Mouse (Mus musculus): ENCODE results near the gene Vcl.

Vcl gene

DNA sequence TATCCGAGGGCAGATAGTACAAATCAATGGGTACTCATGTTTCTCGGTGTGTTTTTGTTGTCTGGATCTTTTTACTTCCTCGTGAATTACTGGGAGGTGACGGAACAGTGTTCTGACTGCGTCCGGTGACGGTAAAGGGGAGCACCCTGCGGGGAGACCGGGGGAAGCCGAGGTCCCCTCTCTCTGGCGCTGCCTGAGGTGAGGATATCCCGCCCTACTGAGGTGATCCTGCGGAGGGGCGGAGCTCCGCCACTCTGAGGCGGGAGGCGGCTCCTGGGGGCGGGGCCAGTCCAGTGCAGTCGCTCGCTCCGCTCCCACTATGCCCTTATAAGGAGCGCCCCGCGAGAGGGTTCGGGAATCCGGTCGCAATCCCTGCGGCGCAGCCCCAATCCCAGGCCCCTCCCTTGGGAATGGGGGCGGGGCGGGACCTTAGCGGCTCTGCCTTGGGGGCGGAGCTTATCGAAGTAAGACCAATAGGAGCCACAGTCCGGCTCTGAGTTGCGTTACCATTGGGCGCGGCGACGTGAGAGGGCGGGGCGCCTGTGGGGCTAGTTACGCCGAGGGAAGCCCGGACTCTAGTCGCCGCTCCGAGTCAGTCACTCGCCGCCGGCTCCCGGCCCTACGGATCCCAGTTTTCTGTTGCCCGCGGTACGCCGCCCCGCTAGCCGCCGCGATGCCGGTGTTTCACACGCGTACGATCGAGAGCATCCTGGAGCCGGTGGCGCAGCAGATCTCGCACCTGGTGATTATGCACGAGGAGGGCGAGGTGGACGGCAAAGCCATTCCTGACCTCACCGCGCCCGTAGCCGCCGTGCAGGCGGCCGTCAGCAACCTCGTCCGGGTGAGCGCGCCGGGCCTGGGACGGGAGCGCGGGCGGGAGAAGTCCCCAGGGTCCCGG is at the start of gene Vcl:
Gene Vcl (plus strand): TSS at position 551 of the 898 bp plus-strand sequence.
- peak; percentile 93 for DNase-seq (ENCODE audit: low read depth, low spot score)

GRCm38 (mm10) chr14:20884691-20885090 is 44.5 kb upstream of the Vcl start:
- DNase-seq (ENCODE audit: low read depth, low spot score) = no peak

DNA sequence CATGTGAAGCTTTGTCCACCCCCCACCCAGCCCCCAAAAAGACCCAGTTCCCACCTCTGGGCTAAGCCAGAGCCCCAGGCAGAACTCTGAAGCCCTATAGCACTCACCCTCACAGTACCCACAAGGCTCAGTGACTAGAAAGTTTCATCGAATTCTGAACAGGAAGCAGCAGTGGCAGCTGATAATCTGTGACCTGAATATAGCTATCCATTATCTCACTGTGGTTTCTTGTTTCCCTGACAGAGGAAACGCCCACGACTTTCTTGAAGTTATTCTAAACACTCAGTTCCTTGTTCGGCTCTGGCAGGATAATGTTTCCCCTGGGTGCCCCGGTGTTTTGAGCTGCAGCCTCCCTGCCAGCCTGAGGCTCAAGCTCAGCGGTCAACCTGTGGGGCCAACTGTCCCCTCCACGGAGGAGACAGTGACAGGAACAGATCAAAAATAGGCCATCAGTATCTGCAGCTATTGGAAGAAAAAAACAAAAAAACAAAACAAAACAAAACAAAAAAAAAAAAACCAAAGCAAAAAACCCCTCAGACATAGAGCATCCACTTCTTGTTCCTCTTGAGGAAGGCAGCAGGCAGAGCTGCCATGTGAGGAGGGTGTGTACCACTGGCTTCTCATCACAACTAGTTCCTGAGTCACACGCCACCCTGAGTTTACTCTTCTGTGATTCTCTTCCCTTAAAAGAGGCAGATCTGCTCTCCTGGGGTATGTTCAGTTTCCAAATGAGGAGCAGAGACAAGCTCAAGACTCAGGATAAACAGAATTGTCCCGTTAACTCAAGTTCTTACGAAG is 43.9 kb upstream of the Vcl start:
- peak; percentile 83 for DNase-seq (ENCODE audit: low read depth, low spot score)

DNA sequence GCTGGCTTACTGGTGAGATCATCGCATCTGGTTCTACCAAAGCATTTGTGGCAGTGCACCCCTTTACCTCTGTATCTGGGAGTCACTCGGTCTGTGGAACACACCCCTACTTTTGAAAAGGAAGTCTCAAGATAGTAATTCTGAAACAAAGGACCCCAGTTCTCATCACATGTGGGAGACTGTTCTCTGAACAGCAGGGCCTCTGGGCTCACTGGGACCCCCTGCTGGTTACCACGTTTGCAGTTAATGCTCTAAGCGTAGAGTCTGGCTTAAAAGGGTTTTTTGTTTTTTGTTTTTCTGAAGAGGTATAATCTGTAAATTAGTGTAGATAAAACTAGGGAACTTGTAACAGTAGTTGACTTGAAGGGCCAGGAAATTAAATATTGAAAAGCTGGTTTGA is 42.9 kb upstream of the Vcl start:
- DNase-seq (ENCODE audit: low read depth, low spot score) = peak; percentile 78

DNA sequence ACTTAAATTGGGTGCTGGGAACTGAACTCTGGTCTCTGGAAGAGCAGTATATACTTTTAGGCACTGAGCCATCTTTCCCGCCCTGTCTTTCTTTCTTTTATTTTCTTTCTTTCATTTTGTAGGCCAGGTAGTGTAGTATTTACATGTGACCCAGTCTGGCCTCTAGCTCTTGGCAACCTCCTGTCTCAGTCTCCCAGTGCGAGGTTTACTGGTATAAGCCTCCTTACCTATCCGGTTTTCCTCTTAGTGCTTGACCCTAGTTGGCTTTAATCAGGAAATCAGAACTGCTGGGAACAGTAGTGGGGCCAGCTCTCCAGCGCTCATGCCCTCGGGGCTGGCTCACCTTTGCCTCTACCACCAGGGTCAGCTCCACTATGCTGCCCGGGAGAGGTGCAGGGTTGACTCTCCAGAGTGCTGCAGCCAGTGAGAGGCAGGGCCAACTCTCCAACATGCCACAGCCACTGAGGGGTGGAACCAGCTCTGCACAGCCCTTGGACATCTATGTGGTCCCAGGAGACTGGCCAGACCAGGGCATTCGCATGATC is 41.6 kb upstream of the Vcl start:
- no peak for DNase-seq (ENCODE audit: low read depth, low spot score)

- no peak for DNase-seq (ENCODE audit: low read depth, low spot score)
Observed at GRCm38 (mm10) chr14:20891941-20892402, 37.2 kb upstream of the Vcl start.

- no peak for DNase-seq (ENCODE audit: low read depth, low spot score)
Observed at GRCm38 (mm10) chr14:20893815-20894214, 35.4 kb upstream of the Vcl start.

DNA sequence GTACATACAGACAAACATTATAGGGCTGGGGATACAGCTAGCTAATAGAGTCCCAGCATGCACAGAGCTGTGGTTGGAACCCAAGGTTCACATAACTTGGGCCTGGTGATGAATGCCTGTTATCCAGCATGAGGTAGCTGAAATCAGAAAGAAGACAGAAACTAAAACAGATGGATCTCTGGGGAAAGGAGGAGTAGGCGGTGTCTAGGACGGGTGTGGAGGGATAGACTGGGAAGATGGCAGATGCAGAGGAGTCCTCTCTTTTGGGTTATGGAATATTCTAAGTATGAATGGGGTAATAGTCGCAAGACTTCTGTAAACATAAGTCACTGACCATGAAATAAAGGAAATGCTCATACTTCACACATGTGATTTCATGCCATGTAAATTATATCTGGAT is 27.9 kb upstream of the Vcl start:
- no peak for DNase-seq (ENCODE audit: low read depth, low spot score)

DNA sequence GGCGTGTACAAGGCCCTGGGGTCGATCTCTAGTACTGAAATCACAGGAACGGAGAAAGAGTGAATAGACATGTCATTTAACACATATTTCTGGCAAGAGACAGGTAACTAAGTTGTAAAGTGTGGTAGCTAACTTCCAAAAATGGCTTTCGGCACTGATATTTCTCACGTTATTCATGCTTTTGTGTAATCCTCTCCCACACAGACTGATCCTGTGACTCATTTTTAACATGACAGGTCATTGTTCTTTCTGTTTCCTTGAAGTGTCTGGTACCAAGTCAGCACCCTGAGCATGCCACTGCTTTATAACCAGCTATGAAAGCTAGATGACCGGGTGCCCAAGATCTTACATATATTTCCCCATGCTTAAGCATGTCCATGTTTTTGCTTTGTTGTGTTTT is 26.1 kb upstream of the Vcl start:
- DNase-seq (ENCODE audit: low read depth, low spot score) = no peak

- DNase-seq (ENCODE audit: low read depth, low spot score) = no peak
Observed at GRCm38 (mm10) chr14:20911811-20912210, 17.4 kb upstream of the Vcl start.

DNA sequence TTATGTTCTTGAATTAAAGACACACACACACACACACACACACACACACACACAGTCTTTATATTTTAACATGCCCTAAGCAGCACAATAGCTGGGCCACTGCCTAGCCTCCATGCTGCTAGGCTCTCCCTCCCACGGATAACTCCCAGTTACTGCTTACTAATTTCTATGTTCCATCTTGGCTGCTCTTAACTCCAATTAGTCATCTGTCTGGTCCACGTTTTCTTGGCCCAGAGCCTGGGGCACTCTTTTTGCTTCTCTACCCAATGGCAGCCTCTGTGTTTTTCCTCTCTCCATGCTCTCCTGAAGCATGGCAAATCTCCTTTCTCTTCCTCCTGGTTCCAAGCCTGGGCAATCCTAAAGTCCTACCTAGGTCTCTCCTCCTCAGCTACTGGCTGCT is 14.8 kb upstream of the Vcl start:
- no peak for DNase-seq (ENCODE audit: low read depth, low spot score)

GRCm38 (mm10) chr14:20916625-20917612 is 12.3 kb upstream of the Vcl start:
- no peak for DNase-seq (ENCODE audit: low read depth, low spot score)

DNA sequence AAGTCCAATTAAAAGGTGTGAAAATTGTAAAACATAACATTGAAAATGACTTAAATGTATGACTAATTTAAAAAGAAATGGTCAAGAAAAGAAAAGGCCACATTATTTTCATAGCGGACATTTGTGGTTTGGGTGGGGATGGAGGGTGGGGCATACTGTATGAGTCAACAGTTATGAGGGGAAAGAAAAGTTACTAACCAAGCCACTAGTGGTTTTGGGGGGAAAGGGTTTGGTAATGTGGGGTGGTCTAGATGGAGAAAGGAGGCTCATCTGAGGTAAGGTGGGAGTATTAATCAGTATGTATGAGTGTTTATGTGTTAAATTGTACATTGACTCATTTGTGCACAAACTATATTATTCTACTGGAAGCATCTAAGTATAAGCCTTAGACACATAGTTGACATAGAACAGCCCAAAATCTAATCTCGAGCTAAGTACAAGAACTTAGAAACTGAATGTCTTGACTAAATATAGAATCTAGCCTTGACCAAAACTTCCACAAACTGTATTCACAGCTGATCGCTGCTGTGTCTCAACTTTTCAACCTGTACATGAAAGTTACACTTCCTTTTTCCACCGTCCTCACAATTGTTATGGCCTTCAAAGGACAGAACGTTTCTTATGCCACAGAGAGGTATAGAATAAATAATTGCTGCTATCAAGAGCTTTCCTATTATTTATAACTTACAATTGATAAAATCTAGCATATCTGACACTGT is 5.0 kb upstream of the Vcl start:
- no peak for DNase-seq (ENCODE audit: low read depth, low spot score)

DNA sequence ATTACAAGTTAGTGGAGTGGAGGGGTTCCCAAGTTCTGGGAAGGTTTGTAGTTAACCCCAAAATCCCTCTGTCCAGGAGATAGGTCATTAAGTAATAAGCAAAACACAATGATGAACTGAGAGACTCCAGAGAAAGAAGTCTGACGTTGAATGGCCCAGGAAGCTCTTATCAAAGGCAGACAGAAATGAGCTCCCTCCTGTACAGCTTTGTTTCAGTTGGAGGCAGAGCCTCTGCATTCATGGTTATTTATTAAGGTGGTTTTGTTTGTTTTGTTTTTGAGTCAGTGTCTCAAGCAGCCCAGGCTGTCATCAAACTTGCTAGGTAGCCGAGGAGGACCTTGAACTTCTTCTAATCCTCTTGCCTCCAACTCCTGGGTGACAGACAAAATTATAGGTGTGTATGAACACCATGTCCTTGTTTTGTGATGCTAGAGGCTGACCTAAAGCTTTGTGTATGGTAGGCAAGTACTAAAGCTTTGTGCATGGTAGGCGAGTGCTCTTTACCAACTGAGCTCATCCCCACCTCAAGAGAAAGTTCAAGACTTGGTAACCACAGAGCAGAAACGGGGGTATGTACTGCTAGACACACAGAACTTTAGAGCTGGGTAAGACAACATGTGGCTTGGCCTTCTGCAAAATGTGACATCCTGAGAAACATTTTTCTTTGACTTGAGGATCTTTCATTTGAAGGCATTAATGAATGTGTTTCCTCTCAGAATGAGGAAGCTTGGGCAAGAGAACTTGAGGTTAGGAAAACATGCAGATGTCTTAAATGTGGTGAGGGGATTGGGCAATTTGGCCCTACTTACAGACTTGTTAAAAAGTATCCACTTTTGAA is 1.5 kb upstream of the Vcl start:
- DNase-seq (ENCODE audit: low read depth, low spot score) = peak; percentile 8

DNA sequence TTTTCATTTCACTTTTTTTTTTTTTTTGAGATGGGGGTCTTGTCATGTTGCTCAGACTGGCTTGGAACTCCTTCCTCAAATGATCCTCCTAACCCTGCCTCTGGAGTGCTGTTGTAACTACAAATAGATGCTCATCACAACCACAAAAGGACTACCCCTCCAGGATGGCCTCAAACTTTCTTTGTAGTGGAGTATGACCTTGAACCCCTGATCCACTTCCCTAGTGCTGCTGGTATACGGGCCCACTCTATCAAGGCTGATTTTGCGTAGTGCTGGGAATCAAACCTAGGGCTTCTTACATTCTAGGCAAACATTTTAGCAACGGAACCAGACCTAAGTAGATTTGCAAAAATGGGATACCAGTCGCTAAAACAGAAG is 901 bp upstream of the Vcl start:
- DNase-seq (ENCODE audit: low read depth, low spot score) = no peak

- peak; percentile 60 for DNase-seq (ENCODE audit: low read depth, low spot score)
Observed at GRCm38 (mm10) chr14:20929814-20930434, 726 bp downstream of the Vcl start.

- DNase-seq (ENCODE audit: low read depth, low spot score) = no peak
Observed at GRCm38 (mm10) chr14:20930481-20931391, 1.5 kb downstream of the Vcl start.

DNA sequence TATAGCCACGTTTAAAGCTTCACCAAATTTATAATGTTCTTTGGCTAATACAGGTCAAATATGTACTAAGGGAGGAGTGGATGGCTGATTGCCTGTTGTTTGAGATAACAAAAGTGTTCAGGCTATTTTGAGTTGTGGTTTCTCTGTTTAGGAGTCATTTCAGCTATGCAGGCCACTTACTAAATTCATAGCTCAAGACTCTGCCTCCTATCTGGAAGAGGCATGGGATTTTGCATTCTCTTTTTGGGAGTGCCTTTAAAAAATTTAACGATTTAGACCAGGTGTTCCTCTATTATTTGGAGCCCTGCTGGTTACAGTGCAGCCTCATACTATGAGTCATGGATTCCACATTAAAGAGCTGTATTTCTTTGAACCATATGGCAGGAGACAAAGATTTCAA is 9.2 kb downstream of the Vcl start:
- peak; percentile 26 for DNase-seq (ENCODE audit: low read depth, low spot score)

All from CD4-positive, CD25-positive, alpha-beta regulatory T cell, adult 2 months (primary cell).